Mouse (Mus musculus) liver (tissue): ENCODE measurements around the gene Fkbp2.

Source experiments
- DNase-seq: peaks from one replicate; pipeline ENCODE4 v3.0.0-alpha.2; 2020; ENCODE audit warnings: mixed read lengths

The Fkbp2 gene

GRCm38 (mm10) chr19:6969665-6970381 lies 10.5 kb downstream of the Fkbp2 start:
- DNase-seq: peak; percentile 90

- no peak for DNase-seq
These were observed 11.0 kb downstream of the Fkbp2 start for GRCm38 (mm10) chr19:6969291-6969664.

- peak; percentile 47 for DNase-seq
These were observed 11.6 kb downstream of the Fkbp2 start for GRCm38 (mm10) chr19:6968491-6969271.

GRCm38 (mm10) chr19:6956461-6956860 lies 23.8 kb downstream of the Fkbp2 start:
- DNase-seq: no peak

- DNase-seq: no peak
These were observed 24.9 kb downstream of the Fkbp2 start for GRCm38 (mm10) chr19:6955424-6955823.

- no peak for DNase-seq
These were observed 26.3 kb downstream of the Fkbp2 start for GRCm38 (mm10) chr19:6954046-6954445.

GRCm38 (mm10) chr19:6952712-6953037 lies 27.6 kb downstream of the Fkbp2 start:
- peak; percentile 41 for DNase-seq

GRCm38 (mm10) chr19:6951994-6952711 lies 28.1 kb downstream of the Fkbp2 start:
- peak; percentile 70 for DNase-seq

GRCm38 (mm10) chr19:6951381-6951968 lies 28.8 kb downstream of the Fkbp2 start:
- peak; percentile 90 for DNase-seq

GRCm38 (mm10) chr19:6950613-6951153 lies 29.6 kb downstream of the Fkbp2 start:
- peak; percentile 64 for DNase-seq

- no peak for DNase-seq
These were observed 30.4 kb downstream of the Fkbp2 start for GRCm38 (mm10) chr19:6949951-6950350.

- no peak for DNase-seq
These were observed 30.8 kb downstream of the Fkbp2 start for GRCm38 (mm10) chr19:6949532-6949931.

- DNase-seq: no peak
These were observed 32.1 kb downstream of the Fkbp2 start for GRCm38 (mm10) chr19:6948186-6948585.

- no peak for DNase-seq
These were observed 32.6 kb downstream of the Fkbp2 start for GRCm38 (mm10) chr19:6947742-6948141.

- no peak for DNase-seq
These were observed 36.6 kb downstream of the Fkbp2 start for GRCm38 (mm10) chr19:6943709-6944108.

GRCm38 (mm10) chr19:6942764-6943163 lies 37.5 kb downstream of the Fkbp2 start:
- DNase-seq: no peak

GRCm38 (mm10) chr19:6942249-6942691 lies 38.0 kb downstream of the Fkbp2 start, which contains the start of gene Gpr137:
Gene Gpr137, minus strand, starts transcription at chr19:6942480.
- DNase-seq: peak; percentile 97

- DNase-seq: peak; percentile 96
These were observed 38.7 kb downstream of the Fkbp2 start, which contains the start of gene Bad for GRCm38 (mm10) chr19:6941372-6942248. Gene Bad, plus strand, starts transcription at chr19:6941861.

- no peak for DNase-seq
These were observed 39.6 kb downstream of the Fkbp2 start for GRCm38 (mm10) chr19:6940396-6941351.
